Mouse (Mus musculus) small intestine, adult 2 months (tissue): ENCODE data around the gene Itgav. TPM values are rescaled to one million over a fixed set of nuclear protein-coding genes. Genes with fewer than 3 reads are reported as not detected.

ENCODE experiments used
- H3K27ac ChIP-seq: fragments of 200-500 bp; 2 replicates; pipeline ENCODE4 v1.5.1; 2012; ENCODE audit warnings: low read depth, low read length, control low read depth, inconsistent platforms; ENCODE audit not compliant: insufficient read depth
- H3K27me3 ChIP-seq: fragments of 200-500 bp; 2 replicates; pipeline ENCODE4 v1.6.1; 2012; ENCODE audit warnings: mild to moderate bottlenecking, moderate library complexity, low read length, inconsistent platforms; ENCODE audit not compliant: control insufficient read depth, insufficient read depth
- H3K36me3 ChIP-seq: fragments of 200-500 bp; 2 replicates; pipeline ENCODE4 v1.6.1; 2012; ENCODE audit warnings: mild to moderate bottlenecking, low read length, control low read depth, inconsistent platforms; ENCODE audit not compliant: control insufficient read depth, insufficient read depth
- H3K4me1 ChIP-seq: fragments of 200-500 bp; 2 replicates; pipeline ENCODE4 v1.6.1; 2012; ENCODE audit warnings: low read length, inconsistent platforms, mixed read lengths; ENCODE audit not compliant: control insufficient read depth, insufficient read depth, insufficient read length
- H3K4me3 ChIP-seq: fragments of 200-500 bp; 2 replicates; pipeline ENCODE4 v1.5.1; 2012; ENCODE audit warnings: low read depth, mild to moderate bottlenecking, control low read depth, inconsistent platforms, low read length, moderate library complexity
- CTCF ChIP-seq: fragments of 200-500 bp; IDR thresholded peaks from 2 replicates; pipeline ENCODE4 v1.5.1; 2012; ENCODE audit warnings: low read depth, mild to moderate bottlenecking, control low read depth, inconsistent platforms, low read length, moderate library complexity, mixed read lengths; ENCODE audit not compliant: insufficient replicate concordance, insufficient read length; ENCODE audit errors: extremely low read depth
- POLR2A ChIP-seq: fragments of 200-500 bp; IDR thresholded peaks from 2 replicates; pipeline ENCODE4 v1.6.1; 2012; ENCODE audit warnings: low read depth, mild to moderate bottlenecking, control low read depth, inconsistent platforms, low read length, moderate library complexity
- WGBS: fragments of 180-500 bp; shearing (Covaris S2); methylation state at CpG from one replicate; pipeline ENCODE4 v1.1.7; 2018; 5-methylcytosine and 5-hydroxymethylcytosine counted together
- polyA plus RNA-seq: library from polyadenylated mRNA; depleted of rRNA; stranded (reverse); fragments of >200 nt; gene quantifications from 2 replicates; pipeline ENCODE4 v1.2.3, GENCODE M21; 2012

Itgav gene
- polyA plus RNA-seq, 1 experiment: 43.9 TPM

DNA sequence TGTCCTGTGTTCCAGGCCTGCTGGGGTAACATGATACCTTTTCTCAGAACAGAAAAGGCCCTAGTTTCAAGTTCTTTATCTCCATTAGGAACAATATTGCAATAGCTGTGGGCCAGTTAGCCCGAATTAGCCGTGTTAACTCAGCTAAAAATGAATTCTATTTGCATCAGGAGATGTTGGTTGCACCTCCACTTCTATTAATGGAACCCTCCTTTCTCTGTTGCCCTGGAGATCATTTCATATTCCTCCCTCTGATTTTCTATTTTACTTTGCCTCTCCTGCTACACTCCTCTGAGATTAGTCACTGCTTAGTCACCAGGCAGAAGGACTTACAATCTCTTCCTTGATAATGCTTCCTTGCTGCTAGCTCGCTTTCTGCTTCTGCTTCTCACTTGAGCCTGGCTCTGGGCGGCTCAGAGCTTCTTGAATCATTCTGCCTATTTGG is 4.1 kb downstream of the Itgav start:
- no peak for TF ChIP-seq CTCF
- no peak for TF ChIP-seq POLR2A
- WGBS: 61% methylated on average over 4 of the region's 4 CpGs

DNA sequence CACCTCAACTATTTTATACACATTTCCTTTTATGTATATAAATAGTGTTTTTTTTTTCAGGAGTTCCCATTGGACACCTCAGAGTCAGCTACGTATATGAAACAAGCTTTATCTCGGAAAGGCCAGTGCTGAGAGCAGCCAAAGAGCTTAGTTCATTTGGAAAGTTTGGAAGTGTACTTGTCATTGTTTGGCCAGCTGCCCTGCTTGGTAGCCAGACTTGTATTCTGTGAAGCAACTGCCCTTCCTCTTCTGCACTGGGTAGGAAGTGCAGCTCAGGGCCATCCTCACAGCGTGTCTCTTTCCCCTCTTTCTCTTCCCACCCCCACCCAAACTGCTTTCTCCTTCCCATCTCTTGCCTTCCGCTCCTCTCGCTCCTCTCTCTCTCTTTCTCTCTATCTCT is 5.1 kb downstream of the Itgav start:
- TF ChIP-seq POLR2A (no peak), CTCF (no peak)
- Histone ChIP-seq H3K36me3 (0 out of 2 replicates have a peak, but pooled peaks cover 2% of the 10 kb centered on the region), H3K4me3 (no peak overlapping the region), H3K27ac (no peak overlapping the region), H3K4me1 (peaks cover 3% of the 10 kb centered on the region; the same call in 1 of the 2 replicates), H3K27me3 (no peaks in the 10 kb centered on the region)
- WGBS: 56% methylated on average over 5 of the region's 5 CpGs

More for the DNA sequence above, 4.1 kb downstream of the Itgav start:
- Histone ChIP-seq H3K36me3 (0 out of 2 replicates have a peak, but pooled peaks cover 2% of the 10 kb centered on the region), H3K4me3 (no peak overlapping the region), H3K27me3 (no peaks in the 10 kb centered on the region), H3K4me1 (peaks cover 3% of the 10 kb centered on the region; the same call in 1 of the 2 replicates), H3K27ac (no peak overlapping the region)

DNA sequence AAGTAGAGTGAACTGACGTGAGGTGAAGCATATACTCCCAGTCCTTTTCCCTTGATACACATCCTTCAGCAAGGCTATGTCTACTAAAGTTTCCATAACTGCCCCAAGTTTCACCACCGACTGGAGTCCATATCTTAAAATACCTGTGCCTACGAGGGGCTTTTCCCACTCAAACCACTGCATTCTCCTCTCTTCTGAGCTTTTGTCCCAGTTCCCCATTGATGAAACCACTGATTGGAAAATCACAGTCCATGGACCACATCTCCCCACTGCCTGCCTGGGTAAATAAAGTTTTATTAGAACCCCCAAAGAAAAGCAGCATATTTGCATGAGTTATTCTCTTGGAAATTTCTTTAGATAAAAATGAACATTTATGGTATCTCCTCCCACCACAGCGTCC is 8.7 kb downstream of the Itgav start:
- Histone ChIP-seq H3K4me3 (no peak overlapping the region), H3K27ac (no peak overlapping the region), H3K4me1 (peaks cover 4% of the 10 kb centered on the region; the same call in 1 of the 2 replicates), H3K36me3 (peaks cover 6% of the 10 kb centered on the region), H3K27me3 (no peaks in the 10 kb centered on the region)
- TF ChIP-seq POLR2A (no peak), CTCF (no peak)
- WGBS: 88% methylated on average over 4 of the region's 4 CpGs

DNA sequence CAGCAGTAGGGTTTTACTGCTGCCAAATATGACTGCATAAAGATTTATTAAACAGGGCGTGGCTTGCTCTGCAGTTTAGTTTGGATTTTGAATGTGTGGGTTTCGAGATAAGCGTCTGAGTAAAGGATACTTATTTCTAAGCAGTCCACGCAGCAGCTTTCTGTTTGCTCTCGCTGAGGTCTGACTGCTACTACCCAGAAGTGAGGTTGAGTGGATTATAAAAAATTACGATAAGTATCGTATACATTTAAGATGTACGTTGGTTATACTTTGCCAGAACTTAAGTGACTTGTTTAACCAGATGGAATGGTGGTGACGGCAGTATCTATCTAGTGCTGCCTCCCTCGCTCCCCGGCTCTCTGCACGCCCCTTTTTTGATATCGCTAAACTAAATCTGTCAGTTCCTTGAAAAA is 9.8 kb downstream of the Itgav start:
- peaks cover 6% of the 10 kb centered on the region; the same call in 1 of the 2 replicates for H3K4me1 ChIP-seq
- H3K4me3 ChIP-seq: no peak overlapping the region
- TF ChIP-seq POLR2A (no peak), CTCF (no peak)
- H3K27me3 ChIP-seq: no peaks in the 10 kb centered on the region
- whole genome bisulfite sequencing: 22% methylated on average over 13 of the region's 13 CpGs
- peaks cover 10% of the 10 kb centered on the region for H3K36me3 ChIP-seq
- H3K27ac ChIP-seq: no peak overlapping the region

DNA sequence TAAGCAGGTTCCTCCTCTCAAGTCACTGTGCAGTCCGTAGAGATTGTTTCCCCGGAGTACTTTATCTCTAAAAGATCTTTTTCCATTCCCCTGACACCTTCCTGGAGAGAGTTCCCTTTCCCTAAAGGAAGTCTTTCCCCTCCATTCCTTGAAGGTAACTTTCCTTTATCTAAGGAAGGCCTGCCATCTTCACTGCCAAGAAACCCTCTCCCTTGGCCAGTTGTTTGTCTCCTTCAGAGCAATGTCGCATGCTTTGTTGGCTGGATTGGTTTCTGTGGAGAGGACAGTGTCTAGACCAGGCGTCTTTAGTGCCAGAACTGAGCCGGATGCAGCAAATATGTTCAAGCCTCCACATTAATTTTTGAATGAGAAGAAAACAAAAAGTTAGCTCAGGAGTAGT is 11.1 kb downstream of the Itgav start:
- H3K4me1 ChIP-seq: peaks cover 11% of the 10 kb centered on the region; the same call in 1 of the 2 replicates
- no peak for TF ChIP-seq CTCF
- no peak for TF ChIP-seq POLR2A
- WGBS: 80% methylated on average over 5 of the region's 5 CpGs
- H3K36me3 ChIP-seq: peaks cover 12% of the 10 kb centered on the region
- no peak overlapping the region for H3K4me3 ChIP-seq
- no peaks in the 10 kb centered on the region for H3K27me3 ChIP-seq
- H3K27ac ChIP-seq: no peak overlapping the region

DNA sequence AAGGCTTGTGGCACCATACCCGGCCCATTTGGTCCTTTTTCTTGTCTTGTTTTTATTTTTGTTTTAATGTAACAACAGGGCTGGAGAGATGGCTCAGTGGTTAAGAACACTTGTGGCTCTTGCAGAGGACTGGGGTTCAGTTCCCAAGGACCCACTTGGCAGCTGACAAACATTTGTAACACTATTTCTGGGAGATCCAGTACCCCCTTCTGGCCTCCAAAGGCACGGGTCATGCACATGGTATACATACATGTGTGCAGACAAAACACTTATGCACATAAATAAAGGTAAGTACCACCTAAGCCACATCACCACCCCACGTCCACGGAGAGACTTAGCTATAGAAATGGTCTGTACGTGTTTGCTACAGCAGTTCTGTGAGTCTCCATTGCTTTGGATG is 12.6 kb downstream of the Itgav start:
- H3K27me3 ChIP-seq: no peaks in the 10 kb centered on the region
- TF ChIP-seq CTCF (no peak), POLR2A (no peak)
- H3K4me1 ChIP-seq: peaks cover 13% of the 10 kb centered on the region; the same call in 1 of the 2 replicates
- WGBS: 91% methylated on average over 5 of the region's 5 CpGs
- no peak overlapping the region for H3K4me3 ChIP-seq
- H3K36me3 ChIP-seq: peaks cover 12% of the 10 kb centered on the region
- no peak overlapping the region for H3K27ac ChIP-seq

DNA sequence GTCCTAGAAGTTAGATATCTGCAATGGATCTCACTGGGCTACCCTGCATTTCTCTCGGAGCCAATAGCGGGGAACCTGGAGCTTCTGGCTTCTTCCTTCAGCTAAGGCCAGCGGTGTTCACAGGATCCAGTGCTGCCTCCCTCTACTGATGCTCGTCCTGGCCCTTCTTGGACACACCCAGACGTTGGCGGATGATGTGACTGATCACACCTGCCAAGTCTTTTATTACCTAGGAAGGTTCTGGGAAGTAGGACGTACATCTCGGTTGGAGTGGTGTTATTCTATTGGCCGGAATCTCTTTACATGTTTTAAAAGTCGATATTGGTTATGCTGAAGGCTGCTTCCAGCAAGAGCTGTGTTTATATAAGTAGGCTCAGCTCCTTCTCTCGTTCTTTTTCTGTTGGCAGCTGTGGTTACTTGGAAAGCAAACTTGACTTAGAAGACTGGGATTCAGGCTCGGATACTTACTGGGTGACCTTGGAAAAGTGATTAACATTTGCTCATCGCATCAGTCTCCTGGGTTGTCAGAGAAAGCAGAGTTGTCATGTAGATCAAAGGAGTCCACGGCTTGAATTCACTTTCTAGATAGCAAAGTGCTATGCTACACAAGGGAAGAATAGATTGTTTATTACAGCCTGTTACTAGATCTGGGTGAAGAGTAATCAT is 14.5 kb downstream of the Itgav start:
- Histone ChIP-seq H3K27me3 (no peaks in the 10 kb centered on the region), H3K27ac (no peak overlapping the region), H3K4me1 (peaks cover 13% of the 10 kb centered on the region; the same call in 1 of the 2 replicates), H3K36me3 (peaks cover 12% of the 10 kb centered on the region), H3K4me3 (no peak overlapping the region)
- TF ChIP-seq CTCF (no peak), POLR2A (no peak)
- WGBS: 72% methylated on average over 14 of the region's 14 CpGs
